Mouse (Mus musculus) heart, adult 2 months (tissue): ENCODE measurements around the gene Gtf2f2. TPM values are rescaled to one million over a fixed set of nuclear protein-coding genes. Genes with fewer than 3 reads are reported as not detected.
A peak's percentile ranks its signal among the peaks of the same experiment; 100 is the strongest.
"Not testable (repeated sequence)": the region's sequence is repeated elsewhere in the genome, so short reads cannot be mapped to it uniquely, and the experiment has no call there.

Experiments used
- DNase-seq, 2 experiments: peaks; one replicate each; pipeline ENCODE4 v3.0.0; 2021
- H3K27ac ChIP-seq: fragments of 200-600 bp; 2 replicates; pipeline ENCODE4 v1.8.1; 2022
- H3K27me3 ChIP-seq: fragments of 200-500 bp; 2 replicates; pipeline ENCODE4 v1.6.1; 2012; ENCODE audit warnings: mild to moderate bottlenecking, low read length, inconsistent platforms, mixed read lengths; ENCODE audit not compliant: control insufficient read depth, insufficient read depth
- H3K36me3 ChIP-seq: fragments of 200-500 bp; 2 replicates; pipeline ENCODE4 v1.6.1; 2012; ENCODE audit warnings: low read length, inconsistent platforms; ENCODE audit not compliant: control insufficient read depth, insufficient read depth
- H3K4me1 ChIP-seq: fragments of 200-500 bp; 2 replicates; pipeline ENCODE4 v1.6.1; 2011; ENCODE audit warnings: low read length; ENCODE audit not compliant: control insufficient read depth, insufficient read depth
- H3K4me3 ChIP-seq: fragments of 200-600 bp; 2 replicates; pipeline ENCODE4 v1.8.1; 2022
- H3K79me2 ChIP-seq: fragments of 200-500 bp; replicated peaks from 2 replicates; pipeline ENCODE4 v1.6.1; 2012; ENCODE audit warnings: mild to moderate bottlenecking, inconsistent platforms, low read length, moderate library complexity, mixed read lengths; ENCODE audit not compliant: control insufficient read depth, insufficient read depth
- H3K9ac ChIP-seq: fragments of 200-500 bp; 2 replicates; pipeline ENCODE4 v1.6.1; 2012; ENCODE audit warnings: low read depth, mild to moderate bottlenecking, control low read depth, inconsistent platforms, low read length, mixed read lengths
- CTCF ChIP-seq: fragments of 200-600 bp; IDR thresholded peaks from 2 replicates; pipeline ENCODE4 v1.8.1; 2022; ENCODE audit warnings: antibody characterized with exemption, mild to moderate bottlenecking, moderate library complexity
- EP300 ChIP-seq: fragments of 200-500 bp; IDR thresholded peaks from 2 replicates; pipeline ENCODE4 v1.6.1; 2011; ENCODE audit warnings: low read depth, low read length, control low read depth; ENCODE audit not compliant: insufficient read depth
- POLR2A ChIP-seq: fragments of 200-500 bp; IDR thresholded peaks from 2 replicates; pipeline ENCODE4 v1.6.1; 2011; ENCODE audit warnings: mild to moderate bottlenecking, low read depth, low read length, control low read depth; ENCODE audit not compliant: insufficient read depth
- WGBS: fragments of 180-500 bp; shearing (Covaris S2); methylation state at CpG from one replicate; pipeline ENCODE4 v1.1.7; 2018; 5-methylcytosine and 5-hydroxymethylcytosine counted together
- intact Hi-C: fragments of 180-260 bp; cut with DNase I; formaldehyde crosslinking; loops from one replicate; pipeline ENCODE4 v1.15.1; 2025
- polyA plus RNA-seq: library from polyadenylated mRNA; depleted of rRNA; stranded (reverse); fragments of >200 nt; gene quantifications from 2 replicates; pipeline ENCODE4 v1.2.3, GENCODE M21; 2012
- total RNA-seq, 2 experiments: library from RNA; stranded (reverse); gene quantifications; 2 replicates each; pipeline ENCODE4 v1.2.3; 2021

Gene Gtf2f2
- total and polyA plus RNA-seq, 3 experiments, result 2.6 to 12.3 (median 10.2) TPM

DNA sequence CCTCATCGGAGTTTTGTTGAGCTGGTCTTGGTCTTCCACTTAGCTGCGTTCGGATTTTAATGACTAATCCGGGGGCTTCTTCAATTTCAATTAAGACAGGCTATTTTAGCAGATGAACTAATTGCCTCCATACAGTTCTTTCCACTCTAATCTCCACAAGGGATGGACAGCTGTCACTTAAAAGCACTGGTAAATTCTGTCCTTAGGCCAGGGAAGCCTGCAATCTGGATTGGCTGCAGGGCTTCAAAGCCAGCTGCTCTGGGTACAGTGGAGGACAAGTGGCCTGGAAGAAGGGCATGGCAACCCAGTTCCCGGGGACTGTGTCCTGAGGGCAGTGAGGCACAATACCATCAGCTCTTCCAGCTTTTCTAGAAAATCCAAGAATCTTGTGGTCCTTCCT is 139.6 kb downstream of the Gtf2f2 start:
- H3K79me2 ChIP-seq, result no peaks in the 10 kb centered on the region
- H3K9ac ChIP-seq, result no peak overlapping the region
- H3K4me3 ChIP-seq, result no peak overlapping the region
- 15% methylated on average over 5 of the region's 5 CpGs for WGBS
- no peaks in the 10 kb centered on the region; the same call in 1 of the 2 replicates for H3K4me1 ChIP-seq
- no peaks in the 10 kb centered on the region for H3K36me3 ChIP-seq
- DNase-seq, result no peak
- H3K27ac ChIP-seq, result no peak overlapping the region
- H3K27me3 ChIP-seq, result no peaks in the 10 kb centered on the region
- no peak for TF ChIP-seq CTCF
- TF ChIP-seq POLR2A, result no peak
- intact Hi-C loops, result loop anchor here (10.0 kb wide), 2 partner anchors 544 to 604 kb away; partner anchors contain the start of gene Tsc22d1

DNA sequence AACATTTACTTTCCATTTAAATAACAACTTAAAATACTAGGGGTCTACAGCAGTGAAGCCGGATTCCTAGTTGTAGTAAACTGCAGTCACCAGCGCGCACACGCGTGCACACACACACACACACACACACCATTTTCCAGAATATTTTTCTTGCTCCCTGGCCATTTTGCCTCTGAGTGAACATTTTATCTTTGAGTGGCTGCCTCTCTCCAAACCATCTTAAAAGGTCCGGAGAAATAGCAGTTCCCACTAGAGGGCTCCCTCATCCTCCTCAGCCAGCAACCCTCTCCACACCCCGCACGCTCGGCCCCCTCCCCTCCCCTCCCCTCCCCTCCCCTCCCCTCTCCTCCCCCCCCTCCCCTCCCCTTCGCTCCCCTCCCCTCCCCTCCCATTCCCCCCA is 140.0 kb downstream of the Gtf2f2 start:
- intact Hi-C loops, result loop anchor here (10.0 kb wide), 2 partner anchors 544 to 604 kb away; partner anchors contain the start of gene Tsc22d1
- H3K36me3 ChIP-seq, result no peaks in the 10 kb centered on the region
- H3K4me1 ChIP-seq, result no peaks in the 10 kb centered on the region; the same call in 1 of the 2 replicates
- H3K4me3 ChIP-seq, result no peak overlapping the region
- TF ChIP-seq CTCF (peak; percentile 60), EP300 (no peak), POLR2A (no peak)
- WGBS, result 25% methylated on average over 7 of the region's 10 CpGs
- DNase-seq, result no peak
- H3K27me3 ChIP-seq, result no peaks in the 10 kb centered on the region
- H3K79me2 ChIP-seq, result no peaks in the 10 kb centered on the region
- H3K27ac ChIP-seq, result no peak overlapping the region
- H3K9ac ChIP-seq, result no peak overlapping the region

DNA sequence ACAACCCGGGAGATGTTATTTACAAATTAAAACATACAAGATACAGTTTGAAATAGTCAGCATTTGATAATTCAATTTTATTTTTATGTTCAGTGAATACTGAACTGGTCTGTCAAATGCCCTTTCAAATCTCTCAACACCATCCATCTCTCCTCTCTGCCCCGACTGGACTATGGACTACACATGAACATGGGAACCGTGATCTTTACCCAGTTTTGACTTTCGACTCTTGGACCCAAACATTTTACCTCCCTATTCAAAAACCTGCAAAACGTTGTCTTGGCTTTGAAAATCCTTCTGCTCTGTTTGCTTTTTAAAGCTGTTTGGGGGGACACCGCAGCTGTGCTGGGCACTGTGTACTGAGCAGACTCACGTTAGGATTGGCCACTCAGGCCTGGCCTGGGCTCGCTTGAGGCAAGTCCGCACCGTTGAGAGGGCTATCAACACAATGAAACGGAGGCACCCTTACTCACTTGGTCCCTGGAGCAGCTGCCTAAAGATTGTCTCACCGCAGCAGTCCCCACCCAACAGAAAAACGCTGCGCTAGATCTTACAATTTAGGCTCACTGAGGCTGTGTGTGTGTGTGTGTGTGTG is 140.8 kb downstream of the Gtf2f2 start:
- Histone ChIP-seq H3K27me3 (no peaks in the 10 kb centered on the region), H3K4me3 (no peak overlapping the region), H3K79me2 (no peaks in the 10 kb centered on the region), H3K36me3 (no peaks in the 10 kb centered on the region), H3K9ac (no peak overlapping the region), H3K27ac (no peak overlapping the region), H3K4me1 (no peaks in the 10 kb centered on the region; the same call in 1 of the 2 replicates)
- DNase-seq, result no peak
- 85% methylated on average over 14 of the region's 14 CpGs for WGBS
- intact Hi-C loops, result loop anchor here (10.0 kb wide), 2 partner anchors 545 to 605 kb away; partner anchors contain the start of gene Tsc22d1
- no peak for TF ChIP-seq CTCF
- no peak for TF ChIP-seq POLR2A
- TF ChIP-seq EP300, result no peak

DNA sequence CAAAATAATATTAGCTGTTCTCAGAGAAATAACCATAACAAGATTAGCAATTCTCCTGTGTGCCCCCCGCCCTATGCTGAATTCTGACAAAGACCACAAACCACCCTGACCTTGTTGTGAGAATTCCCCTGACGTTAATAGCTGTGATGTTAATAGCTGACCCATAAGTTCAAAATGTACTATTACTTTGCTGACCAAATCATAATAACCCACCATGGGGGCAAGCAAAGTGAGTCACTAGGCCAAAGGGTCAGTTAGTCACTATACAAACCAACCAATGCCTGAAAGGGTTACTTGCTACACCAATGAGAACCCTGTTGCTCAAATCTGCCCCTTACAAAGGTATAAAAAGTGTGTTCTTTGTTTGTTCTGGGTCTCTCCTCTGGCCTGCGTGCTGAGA is 142.6 kb downstream of the Gtf2f2 start:
- DNase-seq, H3K9ac ChIP-seq, H3K36me3 ChIP-seq, H3K27me3 ChIP-seq, H3K79me2 ChIP-seq, H3K4me3 ChIP-seq, H3K27ac ChIP-seq, intact Hi-C loops, H3K4me1 ChIP-seq: not testable (repeated sequence)
- WGBS, result 85% methylated on average over 3 of the region's 3 CpGs

DNA sequence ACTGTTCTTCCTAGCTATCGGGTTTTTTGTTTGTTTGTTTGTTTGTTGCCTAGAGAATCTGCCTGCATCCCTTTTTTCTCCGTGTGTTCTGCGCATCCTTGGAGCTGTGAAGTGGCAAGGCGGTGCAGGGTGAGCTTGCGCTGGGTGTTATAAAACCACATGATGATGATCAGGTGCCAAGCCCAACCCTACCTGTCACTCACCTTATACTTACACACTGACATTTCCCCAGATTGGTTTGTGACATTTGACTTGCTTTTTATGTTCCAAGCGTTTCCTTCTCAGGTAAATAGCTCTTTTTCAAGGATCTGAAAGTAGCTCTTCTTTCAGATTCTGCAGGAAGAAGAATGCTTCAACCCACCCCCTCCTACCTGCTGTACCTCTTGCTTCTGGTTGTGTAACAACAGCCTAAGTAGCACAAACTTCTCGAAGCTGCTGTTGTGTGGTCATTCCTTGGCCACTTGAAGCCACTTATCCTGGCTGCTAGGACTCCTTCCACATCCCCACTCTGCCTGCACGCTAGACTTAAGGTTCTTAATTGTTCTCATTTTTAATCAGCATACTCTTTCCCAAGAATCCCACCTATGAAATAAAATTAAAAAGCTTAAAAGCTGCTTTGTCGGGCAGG is 143.8 kb downstream of the Gtf2f2 start:
- Histone ChIP-seq H3K4me1 (peaks cover 9% of the 10 kb centered on the region), H3K79me2 (no peaks in the 10 kb centered on the region), H3K36me3 (no peaks in the 10 kb centered on the region), H3K27me3 (no peaks in the 10 kb centered on the region), H3K4me3 (no peak overlapping the region), H3K9ac (no peak overlapping the region), H3K27ac (no peak overlapping the region)
- 85% methylated on average over 9 of the region's 9 CpGs for WGBS
- no peak for DNase-seq
- intact Hi-C loops, result no loop called here
- TF ChIP-seq CTCF (no peak), POLR2A (no peak), EP300 (no peak)
